Mouse (Mus musculus) layer of hippocampus, adult 8-10 months (tissue): ENCODE measurements around the gene Prkg2. TPM values are rescaled to one million over a fixed set of nuclear protein-coding genes. Genes with fewer than 3 reads are reported as not detected.

Source experiments
- DNase-seq, 2 experiments: peaks; one replicate each; pipeline ENCODE4 v3.0.0; 2022; ENCODE audit warnings: low spot score in 2 of 2
- total RNA-seq, 4 experiments: library from RNA; stranded (reverse); gene quantifications; 2 replicates each; pipeline ENCODE4 v1.2.4; 2022

Gene Prkg2
- total RNA-seq, 4 experiments from 2014 or later, result 3.5 to 7.2 (median 3.7) TPM

GRCm38 (mm10) chr5:98902339-98902738 is 134.8 kb downstream of the Prkg2 start:
- DNase-seq, result no peak

GRCm38 (mm10) chr5:98900926-98901325 is 136.2 kb downstream of the Prkg2 start:
- DNase-seq, result no peak

- DNase-seq, result no peak
These were observed 139.2 kb downstream of the Prkg2 start for GRCm38 (mm10) chr5:98897946-98898345.

GRCm38 (mm10) chr5:98894281-98894680 is 142.9 kb downstream of the Prkg2 start:
- DNase-seq, result no peak

GRCm38 (mm10) chr5:98890544-98891050 is 146.6 kb downstream of the Prkg2 start:
- DNase-seq, result no peak

GRCm38 (mm10) chr5:98882096-98882495 is 155.1 kb downstream of the Prkg2 start:
- DNase-seq, result no peak

Other genes with a start within 250 kb of the Prkg2 start
- gene Bmp3, start 182.9 kb downstream of the Prkg2 start, total RNA-seq, result 1 to 10 TPM; 2.6 to 3.8 (median 3.4) TPM